Mouse (Mus musculus) olfactory bulb, adult 2 months (tissue): ENCODE measurements around the gene Mpdz.

ENCODE experiments used
- CTCF ChIP-seq: fragments of 200-500 bp; IDR thresholded peaks from 2 replicates; pipeline ENCODE4 v1.5.1; 2012; ENCODE audit warnings: low read depth, mild to moderate bottlenecking, low read length, moderate library complexity; ENCODE audit not compliant: insufficient read depth
- POLR2A ChIP-seq: fragments of 200-500 bp; IDR thresholded peaks from 2 replicates; pipeline ENCODE4 v1.6.1; 2012; ENCODE audit warnings: mild to moderate bottlenecking, low read depth, low read length, moderate library complexity; ENCODE audit not compliant: insufficient read depth

DNA sequence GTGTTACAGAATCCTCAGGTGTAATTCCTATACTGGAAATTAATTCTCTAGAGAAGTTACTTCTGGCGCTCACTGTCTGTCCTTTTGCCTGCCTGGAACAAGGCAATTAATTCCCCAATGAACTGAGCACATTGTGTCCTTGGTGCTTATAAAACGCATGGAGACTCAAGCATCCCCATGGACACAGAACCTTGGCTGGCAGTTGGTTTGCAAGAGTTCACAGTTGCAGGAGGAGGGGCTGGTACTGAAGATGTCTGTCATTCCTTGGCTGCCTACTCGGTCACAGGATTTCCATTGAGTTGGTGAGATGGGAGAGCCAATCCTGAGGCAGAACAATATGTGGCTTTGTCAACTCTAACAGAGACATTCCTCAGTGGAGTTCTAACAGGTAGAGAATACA is 12.5 kb downstream of the Mpdz start:
- TF ChIP-seq CTCF (no peak), POLR2A (no peak)
